ENCODE assay signal across 16 mouse cellular contexts in the genomic region with DNA sequence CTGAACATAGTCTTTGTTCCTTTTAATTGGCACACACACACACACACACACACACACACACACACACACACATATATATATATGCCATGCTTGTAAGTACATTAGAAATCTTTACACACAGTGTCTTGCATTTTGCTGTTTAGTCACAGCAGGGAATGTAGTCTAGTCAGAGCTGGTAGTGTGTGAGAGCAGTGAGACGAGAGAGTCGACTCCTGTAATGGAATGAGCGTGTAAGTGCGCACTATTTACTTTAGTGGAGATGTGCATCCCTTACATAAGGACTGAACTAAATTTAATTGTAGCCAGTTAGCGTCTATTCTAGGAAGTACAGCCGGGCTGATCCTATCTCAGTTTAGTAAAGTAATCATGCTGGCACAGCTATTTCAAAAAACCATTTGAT. TPM values are rescaled to one million over a fixed set of nuclear protein-coding genes. Genes with fewer than 3 reads are reported as not detected.
DNase-seq lines count a peak whose midpoint lies in the region; ATAC-seq lines count a peak whose summit lies in the region.
"Had no signal": no experiment of that assay in that cellular context is flagged by ENCODE, and none has a peak within 500 bp of the region (broad histone marks: within the 10 kb centered on the region; RNA-seq: fewer than 3 reads in every experiment).

No protein-coding gene starts in this region.

- no peaks in the 10 kb centered on the region for H3K36me3 ChIP-seq in embryonic facial prominence, embryonic 13.5 days
- H3K36me3 ChIP-seq in embryonic facial prominence, embryonic 10.5 days (replicated peaks) = 0 out of 2 replicates have a peak, but pooled peaks cover 4% of the 10 kb centered on the region
- no peaks in the 10 kb centered on the region for H3K36me3 ChIP-seq in limb, embryonic 12.5 days
- H3K36me3 ChIP-seq in limb, embryonic 10.5 days = no peaks in the 10 kb centered on the region
- H3K36me3 ChIP-seq in intestine, embryonic 15.5 days = no peaks in the 10 kb centered on the region
- no peaks in the 10 kb centered on the region for H3K36me3 ChIP-seq in stomach, embryonic 16.5 days (ENCODE audit: control insufficient read depth, insufficient read depth, low read length)
- H3K36me3 ChIP-seq: heart, embryonic 13.5 days; limb, embryonic 15.5 days had no signal

- H3K9me3 ChIP-seq in embryonic facial prominence, embryonic 13.5 days = no peaks in the 10 kb centered on the region
- H3K9me3 ChIP-seq in embryonic facial prominence, embryonic 10.5 days = no peaks in the 10 kb centered on the region
- no peaks in the 10 kb centered on the region for H3K9me3 ChIP-seq in limb, embryonic 12.5 days
- no peaks in the 10 kb centered on the region for H3K9me3 ChIP-seq in limb, embryonic 10.5 days (replicated peaks)
- H3K9me3 ChIP-seq in intestine, embryonic 15.5 days = no peaks in the 10 kb centered on the region
- H3K9me3 ChIP-seq in stomach, embryonic 16.5 days (replicated peaks; ENCODE audit: control insufficient read depth, low read length) = no peaks in the 10 kb centered on the region
- H3K9me3 ChIP-seq: heart, embryonic 13.5 days; limb, embryonic 15.5 days had no signal

- DNase-seq in embryonic facial prominence, embryonic 10.5 days (ENCODE audit: low spot score) = no peak
- no peak for DNase-seq in limb, embryonic 10.5 days (ENCODE audit: low spot score)
- no peak for DNase-seq in spleen, adult 18-20 months
- DNase-seq: adrenal gland, postnatal 10 days; cerebellum, adult 11-12 months; gastrocnemius, postnatal 36 days; lung, embryonic 14.5 days had no signal

- no peak overlapping the region for H3K4me2 ChIP-seq in embryonic facial prominence, embryonic 13.5 days
- no peak overlapping the region for H3K4me2 ChIP-seq in limb, embryonic 12.5 days
- no peak overlapping the region for H3K4me2 ChIP-seq in intestine, embryonic 15.5 days (replicated peaks)
- H3K4me2 ChIP-seq in stomach, embryonic 16.5 days (ENCODE audit: low read depth, low read length) = no peak overlapping the region
- H3K4me2 ChIP-seq: heart, embryonic 13.5 days; limb, embryonic 15.5 days; lung, embryonic 14.5 days; midbrain, embryonic 11.5 days had no signal

- H3K27me3 ChIP-seq in embryonic facial prominence, embryonic 13.5 days = no peaks in the 10 kb centered on the region
- no peaks in the 10 kb centered on the region for H3K27me3 ChIP-seq in embryonic facial prominence, embryonic 10.5 days (replicated peaks; ENCODE audit: low read depth, poor library complexity, severe bottlenecking)
- no peaks in the 10 kb centered on the region for H3K27me3 ChIP-seq in limb, embryonic 12.5 days
- H3K27me3 ChIP-seq in limb, embryonic 10.5 days (ENCODE audit: low read depth, poor library complexity, severe bottlenecking) = no peaks in the 10 kb centered on the region
- no peaks in the 10 kb centered on the region for H3K27me3 ChIP-seq in intestine, embryonic 15.5 days (replicated peaks)
- H3K27me3 ChIP-seq in stomach, embryonic 16.5 days (ENCODE audit: control insufficient read depth, insufficient read depth, low read length) = no peaks in the 10 kb centered on the region
- H3K27me3 ChIP-seq: heart, embryonic 13.5 days; limb, embryonic 15.5 days had no signal

- H3K4me1 ChIP-seq in embryonic facial prominence, embryonic 13.5 days = peaks cover 52% of the 10 kb centered on the region
- peaks cover 20% of the 10 kb centered on the region for H3K4me1 ChIP-seq in embryonic facial prominence, embryonic 10.5 days
- peaks cover 58% of the 10 kb centered on the region for H3K4me1 ChIP-seq in limb, embryonic 12.5 days (replicated peaks)
- H3K4me1 ChIP-seq in limb, embryonic 10.5 days = peaks cover 12% of the 10 kb centered on the region
- peaks cover 18% of the 10 kb centered on the region; the same call in 1 of the 2 replicates for H3K4me1 ChIP-seq in intestine, embryonic 15.5 days (replicated peaks)
- peaks cover 25% of the 10 kb centered on the region for H3K4me1 ChIP-seq in stomach, embryonic 16.5 days (ENCODE audit: control insufficient read depth, insufficient read depth, low read length)

- H3K27ac ChIP-seq in embryonic facial prominence, embryonic 13.5 days = peak overlapping the region; percentile 75
- no peak overlapping the region for H3K27ac ChIP-seq in embryonic facial prominence, embryonic 10.5 days (replicated peaks)
- H3K27ac ChIP-seq in limb, embryonic 12.5 days = peak overlapping the region; percentile 26; the same call in 1 of the 2 replicates
- H3K27ac ChIP-seq in limb, embryonic 10.5 days = no peak overlapping the region
- H3K27ac ChIP-seq in intestine, embryonic 15.5 days = no peak overlapping the region
- H3K27ac ChIP-seq in stomach, embryonic 16.5 days (ENCODE audit: low read length) = 0 out of 2 replicates have a peak overlapping the region, but pooled peaks have one; percentile 41
- H3K27ac ChIP-seq: heart, embryonic 13.5 days; kidney, postnatal 0 days; limb, embryonic 15.5 days had no signal

- no peak overlapping the region for H3K4me3 ChIP-seq in embryonic facial prominence, embryonic 13.5 days
- no peak overlapping the region for H3K4me3 ChIP-seq in embryonic facial prominence, embryonic 10.5 days
- no peak overlapping the region for H3K4me3 ChIP-seq in limb, embryonic 12.5 days (replicated peaks)
- no peak overlapping the region for H3K4me3 ChIP-seq in limb, embryonic 10.5 days
- no peak overlapping the region for H3K4me3 ChIP-seq in intestine, embryonic 15.5 days (replicated peaks)
- no peak overlapping the region for H3K4me3 ChIP-seq in stomach, embryonic 16.5 days (replicated peaks; ENCODE audit: low read length)
- H3K4me3 ChIP-seq: heart, embryonic 13.5 days; limb, embryonic 15.5 days had no signal

- no peak for ATAC-seq in embryonic facial prominence, embryonic 13.5 days (ENCODE audit: insufficient number of reproducible peaks, insufficient read depth, low FRiP score, low TSS enrichment, low read depth)
- no peak for ATAC-seq in limb, embryonic 12.5 days (ENCODE audit: insufficient number of reproducible peaks, insufficient read depth, low FRiP score, low TSS enrichment, low read depth)
- peak; percentile 23 for ATAC-seq in intestine, embryonic 15.5 days
- no peak; the same call in 1 of the 2 replicates for ATAC-seq in stomach, embryonic 16.5 days (ENCODE audit: insufficient read depth, low FRiP score)
- ATAC-seq in activated CD4-positive, CD25-positive, alpha-beta regulatory T cell, adult 4 months = no peak

- no peak overlapping the region for H3K9ac ChIP-seq in embryonic facial prominence, embryonic 13.5 days
- no peak overlapping the region for H3K9ac ChIP-seq in limb, embryonic 12.5 days (replicated peaks)
- no peak overlapping the region for H3K9ac ChIP-seq in intestine, embryonic 15.5 days
- H3K9ac ChIP-seq in stomach, embryonic 16.5 days (ENCODE audit: low read length) = no peak overlapping the region
- H3K9ac ChIP-seq: heart, embryonic 13.5 days; limb, embryonic 15.5 days; lung, embryonic 14.5 days had no signal

- WGBS in embryonic facial prominence, embryonic 13.5 days = 56% methylated on average over 6 of the region's 6 CpGs
- WGBS in embryonic facial prominence, embryonic 10.5 days = 86% methylated on average over 6 of the region's 6 CpGs
- 84% methylated on average over 6 of the region's 6 CpGs for WGBS in limb, embryonic 12.5 days
- WGBS in limb, embryonic 10.5 days = 93% methylated on average over 6 of the region's 6 CpGs
- WGBS in intestine, embryonic 15.5 days = 66% methylated on average over 6 of the region's 6 CpGs
- 58% methylated on average over 6 of the region's 6 CpGs for WGBS in stomach, embryonic 16.5 days

RNA-seq across cellular contexts. Expression of a gene that starts 44.5 kb away (rescaled TPM):
- 9.7 and 10.9 TPM in 2 replicates for polyA plus RNA-seq in embryonic facial prominence, embryonic 13.5 days (2015; fragmentation: Nextera tagmentation; extraction: Ambion mirVana)
- 9.4 and 11.6 TPM in 2 replicates for polyA plus RNA-seq in embryonic facial prominence, embryonic 10.5 days (2016; fragmentation: Nextera tagmentation; extraction: Ambion mirVana)
- polyA plus RNA-seq in limb, embryonic 12.5 days (2016; fragmentation: Nextera tagmentation; extraction: Ambion mirVana) = 16.1 and 17.3 TPM in 2 replicates
- polyA plus RNA-seq in limb, embryonic 10.5 days (2016; fragmentation: Nextera tagmentation; extraction: Ambion mirVana) = 11.8 and 12.8 TPM in 2 replicates
- 9.4 and 11.8 TPM in 2 replicates for polyA plus RNA-seq in intestine, embryonic 15.5 days (2015; fragmentation: Nextera tagmentation; extraction: Ambion mirVana)
- polyA plus RNA-seq in stomach, embryonic 16.5 days (2015; fragmentation: Nextera tagmentation; extraction: Ambion mirVana) = 9.4 and 10.4 TPM in 2 replicates
- polyA plus RNA-seq in activated CD4-positive, CD25-positive, alpha-beta regulatory T cell, adult 4 months (2017; shearing (Covaris generic)) = 1 to 10 TPM; 6.1 to 7.1 TPM

Comparison
In these comparisons a context has a peak if more than half of its experiments do, and no peak if none do; other contexts are left out.
1. H3K27ac ChIP-seq: peak in embryonic facial prominence, embryonic 13.5 days (single experiment), limb, embryonic 12.5 days (single experiment) and stomach, embryonic 16.5 days (single experiment); none in embryonic facial prominence, embryonic 10.5 days (single experiment), limb, embryonic 10.5 days (single experiment) and intestine, embryonic 15.5 days (single experiment).